Mouse (Mus musculus): ENCODE results near the gene Ssu2. TPM values are rescaled to one million over a fixed set of nuclear protein-coding genes. Genes with fewer than 3 reads are reported as not detected.

Ssu2 gene
- total and polyA plus RNA-seq, 3 experiments, result not detected

- H3K27ac ChIP-seq (ENCODE audit: insufficient read depth, low read depth), result no peak overlapping the region
- no peaks in the 10 kb centered on the region for H3K36me3 ChIP-seq (replicated peaks in 1 of 2; ENCODE audit: control insufficient read depth in 1 of 2, insufficient read depth in 1 of 2, low read length in 1 of 2)
- no peak overlapping the region for H3K4me2 ChIP-seq (ENCODE audit: insufficient read depth, low read depth, poor library complexity, severe bottlenecking)
- H3K4me1 ChIP-seq (ENCODE audit: control insufficient read depth in 1 of 2, insufficient read depth in 2 of 2), result no peaks in the 10 kb centered on the region
- H3K79me2 ChIP-seq (replicated peaks; ENCODE audit: control insufficient read depth, extremely low read depth, insufficient read depth, poor library complexity, severe bottlenecking), result no peaks in the 10 kb centered on the region
- DNase-seq (ENCODE audit: extremely low read depth), result no peak
- dilution Hi-C loops (cut with MboI; ENCODE audit: extremely low pct_ligation_motif_present, extremely low pct_unique_long_range_greater_than_20kb, low sequenced_read_pairs), result no loop called here
- H3K9me3 ChIP-seq (replicated peaks; ENCODE audit: low read length), result no peaks in the 10 kb centered on the region
- no peak overlapping the region for H3K9ac ChIP-seq (ENCODE audit: insufficient read depth, low read depth)
- peaks cover 10% of the 10 kb centered on the region for H3K27me3 ChIP-seq (replicated peaks)
- TF ChIP-seq SIN3A (IDR thresholded peaks at IDR 0.05; ENCODE audit: low read length), result no peak
- TF ChIP-seq EP300 (IDR thresholded peaks at IDR 0.05; ENCODE audit: low read length), result no peak
- TF ChIP-seq POLR2AphosphoS2 (IDR thresholded peaks at IDR 0.05; ENCODE audit: low read depth, low read length), result no peak
- no peak for TF ChIP-seq ZKSCAN1 (IDR thresholded peaks at IDR 0.05; ENCODE audit: borderline replicate concordance, low read depth, low read length)
- TF ChIP-seq CHD2 (IDR thresholded peaks at IDR 0.05; ENCODE audit: low read length), result no peak
- TF ChIP-seq RAD21 (IDR thresholded peaks at IDR 0.05; ENCODE audit: low read depth, low read length), result no peak
- no peak for TF ChIP-seq KAT2A (IDR thresholded peaks at IDR 0.05; ENCODE audit: insufficient replicate concordance, low read length)
- TF ChIP-seq HCFC1 (IDR thresholded peaks at IDR 0.05; ENCODE audit: low read depth, low read length), result no peak
- no peak for TF ChIP-seq TCF12 (IDR thresholded peaks at IDR 0.05; ENCODE audit: low read depth, low read length)
- TF ChIP-seq SMC3 (IDR thresholded peaks at IDR 0.05; ENCODE audit: low read depth, low read length), result no peak
- TF ChIP-seq NRF1 (IDR thresholded peaks at IDR 0.05; ENCODE audit: low read depth, low read length), result no peak
- TF ChIP-seq POLR2A (IDR thresholded peaks at IDR 0.05; ENCODE audit: low read depth, low read length), result no peak
- no peak for TF ChIP-seq RCOR1 (conservative IDR thresholded peaks at IDR 0.05; ENCODE audit: low read depth, low read length)
- no peak for TF ChIP-seq CTCF (conservative IDR thresholded peaks at IDR 0.05 in 1 of 2, IDR thresholded peaks at IDR 0.05 in 1 of 2; ENCODE audit: low read depth in 2 of 2, low read length in 2 of 2)
- TF ChIP-seq ZNF384 (IDR thresholded peaks at IDR 0.05; ENCODE audit: low read depth, low read length), result no peak
- no peak for TF ChIP-seq GABPA (IDR thresholded peaks at IDR 0.05; ENCODE audit: insufficient replicate concordance, low read depth, low read length)
- no peak for TF ChIP-seq E2F4 (IDR thresholded peaks at IDR 0.05; ENCODE audit: insufficient replicate concordance, low read depth, low read length)
- in situ Hi-C loops (cut with MboI; ENCODE audit: low pct_ligation_motif_present, low pct_unique_long_range_greater_than_20kb, low sequenced_read_pairs), result no loop called here
- no peak overlapping the region for H3K4me3 ChIP-seq (replicated peaks in 1 of 3; ENCODE audit: low read depth in 2 of 3, low read length in 2 of 3, poor library complexity in 1 of 3)
Measured at GRCm38 (mm10) chr6:112320679-112321078, 67.1 kb downstream of the Ssu2 start.

DNA sequence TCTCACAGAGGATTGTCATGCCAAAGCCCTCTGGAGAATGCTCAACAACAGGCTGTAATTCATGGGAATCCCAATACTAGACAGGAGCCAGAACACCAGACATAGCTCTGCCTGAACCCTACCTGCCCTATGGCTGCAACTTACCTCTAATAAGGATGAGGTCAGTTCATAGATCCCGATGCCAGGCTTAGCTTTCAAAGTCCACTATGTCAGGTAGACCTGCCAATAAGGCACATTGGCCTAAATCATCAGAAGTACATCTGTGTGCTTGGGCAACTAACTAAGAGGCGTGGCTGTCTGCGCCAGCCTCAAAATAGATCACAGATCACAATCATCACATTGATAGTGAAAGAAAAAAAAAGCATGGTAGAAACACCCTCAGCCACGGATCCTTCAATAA, 68.4 kb downstream of the Ssu2 start:
- Histone ChIP-seq H3K4me2 (ENCODE audit: insufficient read depth, low read depth, poor library complexity, severe bottlenecking) (no peak overlapping the region), H3K4me1 (ENCODE audit: control insufficient read depth in 1 of 2, insufficient read depth in 2 of 2) (no peaks in the 10 kb centered on the region), H3K27ac (ENCODE audit: insufficient read depth, low read depth) (no peak overlapping the region), H3K36me3 (replicated peaks in 1 of 2; ENCODE audit: control insufficient read depth in 1 of 2, insufficient read depth in 1 of 2, low read length in 1 of 2) (no peaks in the 10 kb centered on the region), H3K9me3 (replicated peaks; ENCODE audit: low read length) (no peaks in the 10 kb centered on the region), H3K79me2 (replicated peaks; ENCODE audit: control insufficient read depth, extremely low read depth, insufficient read depth, poor library complexity, severe bottlenecking) (no peaks in the 10 kb centered on the region), H3K4me3 (replicated peaks in 1 of 3; ENCODE audit: low read depth in 2 of 3, low read length in 2 of 3, poor library complexity in 1 of 3) (no peak overlapping the region), H3K9ac (ENCODE audit: insufficient read depth, low read depth) (no peak overlapping the region), H3K27me3 (replicated peaks) (peaks cover 12% of the 10 kb centered on the region)
- dilution Hi-C loops (cut with MboI; ENCODE audit: extremely low pct_ligation_motif_present, extremely low pct_unique_long_range_greater_than_20kb, low sequenced_read_pairs), result no loop called here
- no peak for DNase-seq (ENCODE audit: extremely low read depth)
- TF ChIP-seq CTCF (conservative IDR thresholded peaks at IDR 0.05 in 1 of 2, IDR thresholded peaks at IDR 0.05 in 1 of 2; ENCODE audit: low read depth in 2 of 2, low read length in 2 of 2) (no peak), IRF4 (IDR thresholded peaks at IDR 0.05; ENCODE audit: low read depth, low read length) (no peak), MEF2A (IDR thresholded peaks at IDR 0.05; ENCODE audit: borderline replicate concordance, low read depth, low read length) (no peak), POLR2AphosphoS2 (IDR thresholded peaks at IDR 0.05; ENCODE audit: low read depth, low read length) (no peak), CHD1 (IDR thresholded peaks at IDR 0.05; ENCODE audit: low read depth, low read length) (no peak), RCOR1 (conservative IDR thresholded peaks at IDR 0.05; ENCODE audit: low read depth, low read length) (no peak), ZMIZ1 (IDR thresholded peaks at IDR 0.05; ENCODE audit: low read depth, low read length) (no peak), NELFE (IDR thresholded peaks at IDR 0.05; ENCODE audit: low read depth, low read length) (no peak), ELF1 (IDR thresholded peaks at IDR 0.05; ENCODE audit: low read depth, low read length) (no peak), MXI1 (IDR thresholded peaks at IDR 0.05; ENCODE audit: low read depth, low read length) (no peak), TCF12 (IDR thresholded peaks at IDR 0.05; ENCODE audit: low read depth, low read length) (no peak), KAT2A (IDR thresholded peaks at IDR 0.05; ENCODE audit: insufficient replicate concordance, low read length) (no peak), MYC (IDR thresholded peaks at IDR 0.05; ENCODE audit: low read depth, low read length) (no peak), ZKSCAN1 (IDR thresholded peaks at IDR 0.05; ENCODE audit: borderline replicate concordance, low read depth, low read length) (no peak), MAZ (IDR thresholded peaks at IDR 0.05; ENCODE audit: low read depth, low read length) (no peak), BHLHE40 (IDR thresholded peaks at IDR 0.05; ENCODE audit: low read depth, low read length) (no peak)
- in situ Hi-C loops (cut with MboI; ENCODE audit: low pct_ligation_motif_present, low pct_unique_long_range_greater_than_20kb, low sequenced_read_pairs), result no loop called here
